Mouse (Mus musculus) heart, adult 2 months (tissue): ENCODE results near the gene Lyzl4.

ENCODE experiments used
- CTCF ChIP-seq: fragments of 200-600 bp; IDR thresholded peaks from 2 replicates; pipeline ENCODE4 v1.8.1; 2022; ENCODE audit warnings: antibody characterized with exemption, mild to moderate bottlenecking, moderate library complexity
- EP300 ChIP-seq: fragments of 200-500 bp; IDR thresholded peaks from 2 replicates; pipeline ENCODE4 v1.6.1; 2011; ENCODE audit warnings: low read depth, low read length, control low read depth; ENCODE audit not compliant: insufficient read depth
- POLR2A ChIP-seq: fragments of 200-500 bp; IDR thresholded peaks from 2 replicates; pipeline ENCODE4 v1.6.1; 2011; ENCODE audit warnings: mild to moderate bottlenecking, low read depth, low read length, control low read depth; ENCODE audit not compliant: insufficient read depth

GRCm38 (mm10) chr9:121672311-121672710 is 30.4 kb upstream of the Lyzl4 start:
- no peak for TF ChIP-seq POLR2A
- TF ChIP-seq CTCF, result no peak
- 0 out of 2 replicates have a peak, but pooled peaks have one; percentile 27 for TF ChIP-seq EP300
